Mouse (Mus musculus) heart, postnatal 0 days (tissue): ENCODE measurements around the gene Prkch.
A peak's percentile ranks its signal among the peaks of the same experiment; 100 is the strongest.

Experiments used
- CTCF ChIP-seq: IDR thresholded peaks from 2 replicates; pipeline ENCODE4 v1.5.1; 2016; ENCODE audit warnings: antibody characterized with exemption, control low read depth, low read depth
- EP300 ChIP-seq: IDR thresholded peaks from 2 replicates; pipeline ENCODE4 v1.6.1; 2016; ENCODE audit warnings: antibody characterized with exemption, low read depth

- TF ChIP-seq CTCF (peak; percentile 19; the same call in 1 of the 2 replicates), EP300 (no peak; the same call in 1 of the 2 replicates)
These were observed 585 bp upstream of the Prkch start for GRCm38 (mm10) chr12:73583813-73584609.
